Mouse (Mus musculus): ENCODE measurements around the gene Pfkfb1. TPM values are rescaled to one million over a fixed set of nuclear protein-coding genes. Genes with fewer than 3 reads are reported as not detected.

Pfkfb1 gene
- 7.2 and 7.8 TPM in 2 replicates for polyA plus RNA-seq (2014; fragmentation: Nextera tagmentation; extraction: Ambion mirVana)

- DNase-seq: peak; percentile 90
- ATAC-seq (ENCODE audit: insufficient read depth): peak; percentile 97
- H3K27ac ChIP-seq (ENCODE audit: low read depth): peak within 1 kb of the TSS; percentile 82
- WGBS: 13% methylated on average over 35 of the region's 35 CpGs
- peak; percentile 70 for TF ChIP-seq CTCF (IDR thresholded peaks at IDR 0.05; ENCODE audit: low read depth)
- H3K4me1 ChIP-seq (ENCODE audit: insufficient read depth): no peaks in the 10 kb centered on the region
- no peaks in the 10 kb centered on the region for H3K9me3 ChIP-seq (ENCODE audit: low read depth, low read length)
- H3K9ac ChIP-seq: peak within 1 kb of the TSS; percentile 56
- peaks cover 10% of the 10 kb centered on the region; the same call in 1 of the 2 replicates for H3K36me3 ChIP-seq (ENCODE audit: insufficient read depth)
- H3K4me2 ChIP-seq: peak within 1 kb of the TSS; percentile 66
- H3K27me3 ChIP-seq (ENCODE audit: insufficient read depth, low read length): no peaks in the 10 kb centered on the region
- H3K4me3 ChIP-seq (ENCODE audit: low read depth, low read length): peak within 1 kb of the TSS; percentile 50
Observed at GRCm38 (mm10) chrX:150588023-150588764, at the start of gene Pfkfb1. Gene Pfkfb1, plus strand, starts transcription at chrX:150588229.

- no peaks in the 10 kb centered on the region for H3K4me1 ChIP-seq (ENCODE audit: insufficient read depth)
- TF ChIP-seq CTCF (IDR thresholded peaks at IDR 0.05; ENCODE audit: low read depth): no peak
- no peaks in the 10 kb centered on the region for H3K9me3 ChIP-seq (ENCODE audit: low read depth, low read length)
- ATAC-seq (ENCODE audit: insufficient read depth) (no peak), DNase-seq (no peak)
- no peaks in the 10 kb centered on the region for H3K27me3 ChIP-seq (ENCODE audit: insufficient read depth, low read length)
- no peak overlapping the region for H3K4me2 ChIP-seq
- no peak overlapping the region for H3K4me3 ChIP-seq (ENCODE audit: low read depth, low read length)
- no peak overlapping the region for H3K9ac ChIP-seq
- WGBS: 80% methylated on average over 2 of the region's 2 CpGs
- H3K36me3 ChIP-seq (ENCODE audit: insufficient read depth): no peaks in the 10 kb centered on the region
- H3K27ac ChIP-seq (ENCODE audit: low read depth): no peak overlapping the region
Observed at GRCm38 (mm10) chrX:150540111-150540510, 47.9 kb upstream of the Pfkfb1 start.

GRCm38 (mm10) chrX:150541684-150542083 is 46.3 kb upstream of the Pfkfb1 start:
- Histone ChIP-seq H3K27ac (ENCODE audit: low read depth) (no peak overlapping the region), H3K4me3 (ENCODE audit: low read depth, low read length) (no peak overlapping the region), H3K36me3 (ENCODE audit: insufficient read depth) (no peaks in the 10 kb centered on the region), H3K4me2 (no peak overlapping the region), H3K27me3 (ENCODE audit: insufficient read depth, low read length) (no peaks in the 10 kb centered on the region), H3K9ac (no peak overlapping the region), H3K9me3 (ENCODE audit: low read depth, low read length) (no peaks in the 10 kb centered on the region), H3K4me1 (ENCODE audit: insufficient read depth) (no peaks in the 10 kb centered on the region)
- TF ChIP-seq CTCF (IDR thresholded peaks at IDR 0.05; ENCODE audit: low read depth): no peak
- ATAC-seq (ENCODE audit: insufficient read depth): no peak
- DNase-seq: no peak

GRCm38 (mm10) chrX:150547239-150547638 is 40.8 kb upstream of the Pfkfb1 start, which contains the start of gene Alas2:
Gene Alas2, plus strand, starts transcription at chrX:150547375.
- WGBS: 53% methylated on average over 5 of the region's 5 CpGs
- Histone ChIP-seq H3K4me2 (no peak within 1 kb of the TSS), H3K4me3 (ENCODE audit: low read depth, low read length) (peak within 1 kb of the TSS; percentile 3; the same call in 1 of the 2 replicates), H3K9ac (no peak within 1 kb of the TSS), H3K27ac (ENCODE audit: low read depth) (no peak within 1 kb of the TSS), H3K27me3 (ENCODE audit: insufficient read depth, low read length) (no peaks in the 10 kb centered on the region), H3K9me3 (ENCODE audit: low read depth, low read length) (no peaks in the 10 kb centered on the region), H3K36me3 (ENCODE audit: insufficient read depth) (no peaks in the 10 kb centered on the region), H3K4me1 (ENCODE audit: insufficient read depth) (no peaks in the 10 kb centered on the region)
- DNase-seq: no peak
- TF ChIP-seq CTCF (IDR thresholded peaks at IDR 0.05; ENCODE audit: low read depth): no peak
- no peak for ATAC-seq (ENCODE audit: insufficient read depth)

- Histone ChIP-seq H3K4me2 (no peak overlapping the region), H3K9ac (no peak overlapping the region), H3K36me3 (ENCODE audit: insufficient read depth) (no peaks in the 10 kb centered on the region), H3K27me3 (ENCODE audit: insufficient read depth, low read length) (no peaks in the 10 kb centered on the region), H3K9me3 (ENCODE audit: low read depth, low read length) (no peaks in the 10 kb centered on the region), H3K27ac (ENCODE audit: low read depth) (no peak overlapping the region), H3K4me1 (ENCODE audit: insufficient read depth) (no peaks in the 10 kb centered on the region), H3K4me3 (ENCODE audit: low read depth, low read length) (no peak overlapping the region)
- ATAC-seq (ENCODE audit: insufficient read depth): no peak
- TF ChIP-seq CTCF (IDR thresholded peaks at IDR 0.05; ENCODE audit: low read depth): no peak
- 76% methylated on average over 3 of the region's 3 CpGs for WGBS
- no peak for DNase-seq
Observed at GRCm38 (mm10) chrX:150549639-150550038, 38.4 kb upstream of the Pfkfb1 start.

GRCm38 (mm10) chrX:150551986-150552385 is 36.0 kb upstream of the Pfkfb1 start:
- Histone ChIP-seq H3K9ac (no peak overlapping the region), H3K4me1 (ENCODE audit: insufficient read depth) (no peaks in the 10 kb centered on the region), H3K27ac (ENCODE audit: low read depth) (no peak overlapping the region), H3K4me2 (no peak overlapping the region), H3K4me3 (ENCODE audit: low read depth, low read length) (no peak overlapping the region), H3K27me3 (ENCODE audit: insufficient read depth, low read length) (no peaks in the 10 kb centered on the region), H3K36me3 (ENCODE audit: insufficient read depth) (no peaks in the 10 kb centered on the region), H3K9me3 (ENCODE audit: low read depth, low read length) (no peaks in the 10 kb centered on the region)
- WGBS: 92% methylated on average over 2 of the region's 2 CpGs
- TF ChIP-seq CTCF (IDR thresholded peaks at IDR 0.05; ENCODE audit: low read depth): no peak
- DNase-seq (no peak), ATAC-seq (ENCODE audit: insufficient read depth) (no peak)

GRCm38 (mm10) chrX:150554032-150554431 is 34.0 kb upstream of the Pfkfb1 start:
- Histone ChIP-seq H3K4me1 (ENCODE audit: insufficient read depth) (no peaks in the 10 kb centered on the region), H3K27ac (ENCODE audit: low read depth) (no peak overlapping the region), H3K36me3 (ENCODE audit: insufficient read depth) (no peaks in the 10 kb centered on the region), H3K4me2 (no peak overlapping the region), H3K27me3 (ENCODE audit: insufficient read depth, low read length) (no peaks in the 10 kb centered on the region), H3K4me3 (ENCODE audit: low read depth, low read length) (no peak overlapping the region), H3K9me3 (ENCODE audit: low read depth, low read length) (no peaks in the 10 kb centered on the region), H3K9ac (no peak overlapping the region)
- DNase-seq: no peak
- no peak for ATAC-seq (ENCODE audit: insufficient read depth)
- TF ChIP-seq CTCF (IDR thresholded peaks at IDR 0.05; ENCODE audit: low read depth): no peak
- 70% methylated on average over 3 of the region's 3 CpGs for WGBS
